Mouse (Mus musculus): ENCODE results near the gene Opalin.
A peak's percentile ranks its signal among the peaks of the same experiment; 100 is the strongest.

Gene Opalin

GRCm38 (mm10) chr19:41076906-41077305 lies at the start of gene Opalin:
Gene Opalin (minus strand): TSS chr19:41077113.
- DNase-seq (ENCODE audit: low spot score), result no peak

- no peak for DNase-seq (ENCODE audit: low spot score)
These were observed 46.1 kb upstream of the Opalin start for GRCm38 (mm10) chr19:41123009-41123408.

- DNase-seq (ENCODE audit: low spot score), result no peak
These were observed 43.0 kb upstream of the Opalin start for GRCm38 (mm10) chr19:41119924-41120323.

GRCm38 (mm10) chr19:41118346-41118745 lies 41.4 kb upstream of the Opalin start:
- DNase-seq (ENCODE audit: low spot score), result no peak

GRCm38 (mm10) chr19:41117334-41117733 lies 40.4 kb upstream of the Opalin start:
- no peak for DNase-seq (ENCODE audit: low spot score)

- no peak for DNase-seq (ENCODE audit: low spot score)
These were observed 37.7 kb upstream of the Opalin start for GRCm38 (mm10) chr19:41114611-41115010.

- no peak for DNase-seq (ENCODE audit: low spot score)
These were observed 37.1 kb upstream of the Opalin start for GRCm38 (mm10) chr19:41113911-41114531.

- DNase-seq (ENCODE audit: low spot score), result no peak
These were observed 35.7 kb upstream of the Opalin start for GRCm38 (mm10) chr19:41112609-41113008.

GRCm38 (mm10) chr19:41109991-41110390 lies 33.1 kb upstream of the Opalin start:
- no peak for DNase-seq (ENCODE audit: low spot score)

GRCm38 (mm10) chr19:41109496-41109895 lies 32.6 kb upstream of the Opalin start:
- DNase-seq (ENCODE audit: low spot score), result no peak

GRCm38 (mm10) chr19:41108666-41109065 lies 31.8 kb upstream of the Opalin start:
- no peak for DNase-seq (ENCODE audit: low spot score)

GRCm38 (mm10) chr19:41107530-41107929 lies 30.6 kb upstream of the Opalin start:
- DNase-seq (ENCODE audit: low spot score), result no peak

- DNase-seq (ENCODE audit: low spot score), result no peak
These were observed 28.0 kb upstream of the Opalin start for GRCm38 (mm10) chr19:41104922-41105321.

- no peak for DNase-seq (ENCODE audit: low spot score)
These were observed 24.5 kb upstream of the Opalin start for GRCm38 (mm10) chr19:41101390-41101789.

- DNase-seq (ENCODE audit: low spot score), result no peak
These were observed 23.9 kb upstream of the Opalin start for GRCm38 (mm10) chr19:41100863-41101262.

- DNase-seq (ENCODE audit: low spot score), result no peak
These were observed 20.1 kb upstream of the Opalin start for GRCm38 (mm10) chr19:41097038-41097437.

GRCm38 (mm10) chr19:41091901-41092300 lies 15.0 kb upstream of the Opalin start:
- no peak for DNase-seq (ENCODE audit: low spot score)

GRCm38 (mm10) chr19:41089833-41090232 lies 12.9 kb upstream of the Opalin start:
- no peak for DNase-seq (ENCODE audit: low spot score)

- no peak for DNase-seq (ENCODE audit: low spot score)
These were observed 11.6 kb upstream of the Opalin start for GRCm38 (mm10) chr19:41088491-41088890.

GRCm38 (mm10) chr19:41087901-41088300 lies 11.0 kb upstream of the Opalin start:
- DNase-seq (ENCODE audit: low spot score), result no peak

- DNase-seq (ENCODE audit: low spot score), result peak; percentile 24
These were observed 9.8 kb upstream of the Opalin start for GRCm38 (mm10) chr19:41086700-41087099.

- no peak for DNase-seq (ENCODE audit: low spot score)
These were observed 9.4 kb upstream of the Opalin start for GRCm38 (mm10) chr19:41086289-41086688.

- no peak for DNase-seq (ENCODE audit: low spot score)
These were observed 6.7 kb upstream of the Opalin start for GRCm38 (mm10) chr19:41083646-41084045.

- no peak for DNase-seq (ENCODE audit: low spot score)
These were observed 4.7 kb upstream of the Opalin start for GRCm38 (mm10) chr19:41081589-41081988.

Data from ovary, postnatal 10 days (tissue).